Mouse (Mus musculus): ENCODE data around the gene Rras2. TPM values are rescaled to one million over a fixed set of nuclear protein-coding genes. Genes with fewer than 3 reads are reported as not detected.

The Rras2 gene
- polyA plus RNA-seq, 2 experiments: 21.6 to 25.4 TPM

DNA sequence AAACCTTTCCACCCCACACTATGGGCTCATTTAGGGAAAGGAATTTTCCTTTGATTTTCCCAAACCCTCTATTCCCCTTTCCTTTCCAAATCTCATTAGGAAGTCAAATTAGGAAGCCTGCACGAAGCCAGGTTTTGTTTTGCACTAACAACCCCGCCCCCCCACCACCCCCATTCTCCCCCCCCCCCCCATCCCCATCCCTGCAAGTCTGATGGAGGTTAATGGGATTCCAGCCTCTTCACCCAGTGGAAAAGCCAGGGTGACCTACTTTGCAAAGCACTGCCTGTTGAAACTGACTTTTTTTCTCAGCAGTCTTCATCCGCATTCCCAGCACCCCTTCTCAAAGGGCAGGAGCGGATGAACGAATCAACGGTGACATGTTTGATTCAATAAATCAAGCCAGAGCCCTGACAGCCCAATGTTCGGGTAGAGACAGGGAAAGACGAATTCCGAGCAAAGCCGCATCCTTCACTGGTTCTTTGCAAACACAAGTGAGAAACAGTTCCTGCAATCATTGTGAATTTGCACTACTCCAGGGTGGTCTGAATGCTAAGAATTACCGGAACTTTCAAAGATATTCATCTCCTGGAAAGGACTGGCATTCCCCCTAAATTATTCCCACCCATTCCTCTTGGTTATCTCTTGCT lies 97.4 kb downstream of the Rras2 start:
- no peak for ATAC-seq (ENCODE audit: low FRiP score, low read depth)
- Histone ChIP-seq H3K4me2 (replicated peaks; ENCODE audit: low read depth, low read length, severe bottlenecking) (peak overlapping the region; percentile 63), H3K9me3 (ENCODE audit: control insufficient read depth, low read length) (no peaks in the 10 kb centered on the region), H3K36me3 (ENCODE audit: control insufficient read depth, insufficient read depth, low read length) (no peaks in the 10 kb centered on the region), H3K27me3 (ENCODE audit: control insufficient read depth, insufficient read depth, low read length) (no peaks in the 10 kb centered on the region), H3K27ac (replicated peaks; ENCODE audit: low read depth, low read length) (no peak overlapping the region), H3K4me1 (ENCODE audit: control insufficient read depth, insufficient read depth, low read length) (no peaks in the 10 kb centered on the region), H3K4me3 (replicated peaks; ENCODE audit: low read length) (peak overlapping the region; percentile 37), H3K9ac (ENCODE audit: low read depth, low read length, severe bottlenecking) (peak overlapping the region; percentile 46; the same call in 1 of the 2 replicates)
- 6% methylated on average over 11 of the region's 11 CpGs for WGBS
- no peak for DNase-seq (ENCODE audit: low spot score)
- no peak for TF ChIP-seq POLR2A (IDR thresholded peaks at IDR 0.05; ENCODE audit: borderline replicate concordance, extremely low read depth, insufficient read depth, insufficient read length)

DNA sequence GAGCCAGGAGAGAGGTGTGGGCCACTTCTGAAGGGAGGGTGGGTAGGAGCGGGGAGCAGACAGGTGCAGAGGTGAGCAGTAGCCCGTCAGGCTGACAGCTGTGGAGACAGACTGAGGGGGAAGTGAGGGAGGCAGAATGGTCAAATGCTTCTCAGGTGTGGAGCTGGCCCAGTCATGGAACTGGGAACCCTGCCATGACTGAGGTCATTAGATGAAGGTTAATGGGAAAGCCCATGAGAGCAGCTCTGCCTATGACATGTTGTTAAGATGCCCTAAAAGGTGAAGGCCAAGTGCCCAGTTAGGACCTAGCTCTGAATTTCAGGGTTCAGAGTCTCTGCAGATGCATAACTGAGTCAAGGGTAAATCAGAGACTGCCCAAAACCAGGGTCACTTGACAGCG lies 98.7 kb downstream of the Rras2 start:
- H3K4me2 ChIP-seq (replicated peaks; ENCODE audit: low read depth, low read length, severe bottlenecking): no peak overlapping the region
- no peaks in the 10 kb centered on the region for H3K4me1 ChIP-seq (ENCODE audit: control insufficient read depth, insufficient read depth, low read length)
- WGBS: 80% methylated on average over 3 of the region's 3 CpGs
- no peaks in the 10 kb centered on the region for H3K27me3 ChIP-seq (ENCODE audit: control insufficient read depth, insufficient read depth, low read length)
- no peak overlapping the region for H3K27ac ChIP-seq (replicated peaks; ENCODE audit: low read depth, low read length)
- no peak for ATAC-seq (ENCODE audit: low FRiP score, low read depth)
- DNase-seq (ENCODE audit: low spot score): no peak
- H3K4me3 ChIP-seq (replicated peaks; ENCODE audit: low read length): no peak overlapping the region
- H3K9ac ChIP-seq (ENCODE audit: low read depth, low read length, severe bottlenecking): no peak overlapping the region
- no peaks in the 10 kb centered on the region for H3K9me3 ChIP-seq (ENCODE audit: control insufficient read depth, low read length)
- H3K36me3 ChIP-seq (ENCODE audit: control insufficient read depth, insufficient read depth, low read length): no peaks in the 10 kb centered on the region
- no peak for TF ChIP-seq POLR2A (IDR thresholded peaks at IDR 0.05; ENCODE audit: borderline replicate concordance, extremely low read depth, insufficient read depth, insufficient read length)

- TF ChIP-seq POLR2A (IDR thresholded peaks at IDR 0.05; ENCODE audit: borderline replicate concordance, extremely low read depth, insufficient read depth, insufficient read length): no peak
- 75% methylated on average over 8 of the region's 8 CpGs for WGBS
- no peak overlapping the region for H3K4me3 ChIP-seq (replicated peaks; ENCODE audit: low read length)
- no peaks in the 10 kb centered on the region for H3K9me3 ChIP-seq (ENCODE audit: control insufficient read depth, low read length)
- no peak for ATAC-seq (ENCODE audit: low FRiP score, low read depth)
- no peak for DNase-seq (ENCODE audit: low spot score)
- H3K4me1 ChIP-seq (ENCODE audit: control insufficient read depth, insufficient read depth, low read length): no peaks in the 10 kb centered on the region
- H3K36me3 ChIP-seq (ENCODE audit: control insufficient read depth, insufficient read depth, low read length): no peaks in the 10 kb centered on the region
- H3K27me3 ChIP-seq (ENCODE audit: control insufficient read depth, insufficient read depth, low read length): no peaks in the 10 kb centered on the region
- no peak overlapping the region for H3K9ac ChIP-seq (ENCODE audit: low read depth, low read length, severe bottlenecking)
- H3K4me2 ChIP-seq (replicated peaks; ENCODE audit: low read depth, low read length, severe bottlenecking): no peak overlapping the region
- H3K27ac ChIP-seq (replicated peaks; ENCODE audit: low read depth, low read length): no peak overlapping the region
These were observed 101.3 kb downstream of the Rras2 start for GRCm38 (mm10) chr7:114016001-114016949.

GRCm38 (mm10) chr7:114011726-114012443 lies 105.7 kb downstream of the Rras2 start:
- WGBS: 66% methylated on average over 9 of the region's 9 CpGs
- H3K27ac ChIP-seq (replicated peaks; ENCODE audit: low read depth, low read length): no peak overlapping the region

GRCm38 (mm10) chr7:114007565-114007964 lies 110.0 kb downstream of the Rras2 start:
- Histone ChIP-seq H3K4me3 (replicated peaks; ENCODE audit: low read length) (no peak overlapping the region), H3K27me3 (ENCODE audit: control insufficient read depth, insufficient read depth, low read length) (no peaks in the 10 kb centered on the region), H3K4me2 (replicated peaks; ENCODE audit: low read depth, low read length, severe bottlenecking) (no peak overlapping the region), H3K4me1 (ENCODE audit: control insufficient read depth, insufficient read depth, low read length) (no peaks in the 10 kb centered on the region), H3K9me3 (ENCODE audit: control insufficient read depth, low read length) (no peaks in the 10 kb centered on the region), H3K36me3 (ENCODE audit: control insufficient read depth, insufficient read depth, low read length) (no peaks in the 10 kb centered on the region), H3K9ac (ENCODE audit: low read depth, low read length, severe bottlenecking) (no peak overlapping the region), H3K27ac (replicated peaks; ENCODE audit: low read depth, low read length) (no peak overlapping the region)
- DNase-seq (ENCODE audit: low spot score): no peak
- no peak for TF ChIP-seq POLR2A (IDR thresholded peaks at IDR 0.05; ENCODE audit: borderline replicate concordance, extremely low read depth, insufficient read depth, insufficient read length)
- WGBS: 66% methylated on average over 5 of the region's 5 CpGs
- no peak for ATAC-seq (ENCODE audit: low FRiP score, low read depth)

More at GRCm38 (mm10) chr7:114011726-114012443, 105.7 kb downstream of the Rras2 start:
- no peak for TF ChIP-seq POLR2A (IDR thresholded peaks at IDR 0.05; ENCODE audit: borderline replicate concordance, extremely low read depth, insufficient read depth, insufficient read length)
- no peaks in the 10 kb centered on the region for H3K4me1 ChIP-seq (ENCODE audit: control insufficient read depth, insufficient read depth, low read length)
- H3K36me3 ChIP-seq (ENCODE audit: control insufficient read depth, insufficient read depth, low read length): no peaks in the 10 kb centered on the region
- H3K27me3 ChIP-seq (ENCODE audit: control insufficient read depth, insufficient read depth, low read length): no peaks in the 10 kb centered on the region
- H3K4me2 ChIP-seq (replicated peaks; ENCODE audit: low read depth, low read length, severe bottlenecking): no peak overlapping the region
- ATAC-seq (ENCODE audit: low FRiP score, low read depth) (no peak), DNase-seq (ENCODE audit: low spot score) (no peak)
- no peak overlapping the region for H3K9ac ChIP-seq (ENCODE audit: low read depth, low read length, severe bottlenecking)
- no peaks in the 10 kb centered on the region for H3K9me3 ChIP-seq (ENCODE audit: control insufficient read depth, low read length)
- no peak overlapping the region for H3K4me3 ChIP-seq (replicated peaks; ENCODE audit: low read length)

All from limb, embryonic 14.5 days (tissue).